Mouse (Mus musculus) spleen, postnatal 36 days (tissue): ENCODE measurements around the gene Hoga1.

ENCODE experiments used
- DNase-seq, 2 experiments: peaks; one replicate each; pipeline ENCODE4 v3.0.0; 2022; ENCODE audit warnings: low spot score in 2 of 2, mixed read lengths in 1 of 2

Gene Hoga1

DNA sequence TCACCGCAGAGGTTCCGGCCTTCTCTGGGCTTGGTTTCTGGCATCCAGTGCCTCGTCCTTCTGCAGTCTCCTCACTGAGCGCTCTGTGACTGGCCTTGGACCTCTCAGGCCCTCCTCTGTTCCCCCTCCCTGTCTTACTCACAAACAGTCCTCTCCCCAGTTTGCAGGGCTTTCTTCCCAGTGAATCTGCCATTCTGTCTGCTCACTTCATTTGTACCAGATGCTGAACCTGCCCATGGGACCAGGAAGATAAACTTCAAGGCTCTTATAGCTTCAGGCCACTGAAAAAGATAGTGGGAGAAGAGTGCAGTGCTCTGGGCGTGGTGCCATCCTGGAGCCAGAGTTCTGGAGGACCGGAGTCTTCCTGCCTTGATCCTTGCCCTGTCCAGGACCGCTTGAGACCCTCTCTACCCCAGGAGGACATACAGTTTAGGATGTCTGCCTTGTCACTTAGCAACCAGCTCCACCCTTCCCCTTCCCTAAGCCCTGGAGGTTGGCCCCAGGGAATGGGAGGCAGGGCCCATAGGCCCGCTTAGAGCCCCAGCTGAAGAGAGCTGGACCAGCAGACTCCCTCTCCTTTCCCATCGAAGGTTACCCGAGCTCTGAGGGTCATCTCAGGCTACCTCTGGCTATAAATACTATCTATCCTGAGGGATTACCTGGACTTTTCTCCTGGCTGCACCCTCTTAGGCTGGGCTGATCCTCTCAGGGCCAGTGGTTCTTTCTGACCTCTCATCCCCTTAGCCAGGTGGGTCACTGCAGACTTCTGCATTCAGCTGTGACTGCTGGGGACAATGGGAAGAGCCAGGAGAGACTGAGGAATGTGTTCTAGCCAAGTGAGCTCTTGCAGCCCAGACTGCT is 23.5 kb upstream of the Hoga1 start:
- DNase-seq: no peak

DNA sequence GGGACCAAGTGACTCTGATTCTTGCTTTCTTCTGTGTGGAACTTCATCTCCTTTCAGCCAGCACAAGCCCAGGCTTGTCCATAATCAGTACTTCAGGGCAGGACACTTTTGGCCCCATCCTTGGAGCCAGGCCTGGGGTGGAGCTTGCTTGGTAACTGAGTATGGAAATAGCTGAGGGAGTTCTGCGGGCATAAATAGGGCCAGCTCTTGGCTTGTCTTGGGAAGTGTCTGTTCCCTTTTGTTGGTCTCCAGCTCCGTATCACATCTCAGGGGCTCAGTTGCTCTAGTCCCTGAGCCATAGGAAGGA is 22.9 kb upstream of the Hoga1 start:
- no peak for DNase-seq

DNA sequence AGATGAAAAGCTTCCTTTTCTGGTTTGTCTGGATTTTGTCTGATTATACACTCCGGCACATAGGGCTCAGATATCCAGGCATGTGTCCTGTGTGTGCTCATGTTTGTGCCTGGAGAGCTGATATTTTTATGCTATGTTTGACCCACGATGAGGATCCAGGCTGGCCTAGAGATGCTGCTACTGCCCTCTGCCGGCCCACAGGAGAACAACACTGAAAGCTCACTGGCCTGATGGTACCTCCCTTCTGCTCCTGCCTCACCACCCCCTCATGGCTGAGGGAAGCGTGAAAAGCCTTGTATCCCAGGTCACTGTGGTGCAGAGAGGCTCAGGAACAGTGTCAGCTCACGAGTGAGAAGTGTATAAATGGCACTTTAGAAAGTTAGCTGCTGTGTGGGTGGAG is 19.3 kb upstream of the Hoga1 start:
- DNase-seq: peak; percentile 50 to 58

- no peak for DNase-seq
Measured at GRCm38 (mm10) chr19:42031112-42031511, 14.3 kb upstream of the Hoga1 start.

GRCm38 (mm10) chr19:42033611-42034010 is 11.8 kb upstream of the Hoga1 start:
- DNase-seq: no peak

- DNase-seq: no peak
Measured at GRCm38 (mm10) chr19:42034146-42034775, 11.1 kb upstream of the Hoga1 start.

- no peak for DNase-seq
Measured at GRCm38 (mm10) chr19:42034881-42035455, 10.4 kb upstream of the Hoga1 start.

GRCm38 (mm10) chr19:42035456-42036248 is 9.8 kb upstream of the Hoga1 start, which contains the start of gene Ankrd2:
Gene Ankrd2 (plus strand): TSS chr19:42036000.
- peak; percentile 70 to 71 for DNase-seq

- DNase-seq: no peak
Measured at GRCm38 (mm10) chr19:42036357-42036756, 9.1 kb upstream of the Hoga1 start.

DNA sequence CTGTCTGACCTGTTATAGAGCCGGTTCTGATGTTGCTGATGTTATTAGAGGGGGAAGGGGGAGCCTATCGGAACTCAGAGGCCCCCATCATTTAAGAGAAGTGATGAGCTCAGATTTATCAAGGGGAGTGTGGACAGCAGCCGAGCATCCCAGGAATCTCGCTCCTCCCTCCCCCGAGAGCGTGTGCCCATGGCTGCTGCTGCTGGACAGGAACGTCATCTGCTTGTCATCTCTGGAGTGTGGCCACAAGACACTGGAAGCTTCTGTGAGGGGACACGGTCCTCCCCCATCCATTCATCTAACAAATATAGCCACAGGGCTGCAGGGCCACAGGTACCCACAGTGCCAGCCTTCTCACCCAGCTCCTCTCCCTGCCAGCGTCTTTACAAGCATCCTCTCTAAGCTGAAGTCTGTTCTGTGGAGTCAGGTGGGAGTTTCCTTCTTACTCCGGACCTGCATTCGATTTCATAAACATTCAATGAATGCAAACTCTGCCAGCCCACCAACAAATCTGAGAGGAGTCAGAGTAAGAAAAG is 8.2 kb upstream of the Hoga1 start:
- DNase-seq: no peak

DNA sequence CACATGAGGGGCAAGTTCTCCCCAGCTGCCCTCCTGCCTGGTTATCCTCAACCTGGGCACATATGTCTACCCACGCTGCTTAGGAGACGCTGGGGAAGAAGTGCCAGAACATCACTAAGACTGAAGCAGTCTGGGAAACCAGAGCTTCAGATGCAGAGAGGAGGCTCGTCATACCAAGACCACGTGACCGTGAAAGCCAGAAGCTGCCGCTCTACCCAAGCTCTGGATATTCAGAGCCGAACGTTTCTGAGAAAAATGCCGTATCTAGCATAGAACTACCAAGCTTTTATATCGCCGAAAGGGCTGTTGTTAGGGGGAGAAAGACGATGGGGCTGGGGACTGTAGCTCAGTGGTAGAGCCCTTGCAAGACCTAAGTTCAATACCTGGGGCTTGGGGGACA is 7.1 kb upstream of the Hoga1 start:
- no peak for DNase-seq

DNA sequence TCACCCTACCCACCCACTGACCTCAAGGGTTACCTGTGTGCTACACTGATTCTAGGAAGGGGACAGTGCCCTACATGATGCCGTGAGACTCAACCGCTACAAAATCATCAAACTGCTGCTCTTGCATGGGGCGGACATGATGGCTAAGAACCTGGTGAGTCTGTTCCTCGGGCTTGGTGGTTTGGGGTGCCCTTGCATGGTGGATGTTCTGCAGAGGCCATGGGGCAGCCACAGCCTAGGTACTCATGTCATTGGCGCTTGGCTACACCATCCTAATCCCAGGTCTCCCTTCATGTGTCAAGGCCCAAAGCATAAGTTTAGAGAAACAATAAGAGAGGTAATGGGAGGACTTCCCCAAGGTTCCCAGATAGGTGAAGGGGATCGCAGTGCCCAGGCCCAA is 1.4 kb upstream of the Hoga1 start:
- no peak for DNase-seq

DNA sequence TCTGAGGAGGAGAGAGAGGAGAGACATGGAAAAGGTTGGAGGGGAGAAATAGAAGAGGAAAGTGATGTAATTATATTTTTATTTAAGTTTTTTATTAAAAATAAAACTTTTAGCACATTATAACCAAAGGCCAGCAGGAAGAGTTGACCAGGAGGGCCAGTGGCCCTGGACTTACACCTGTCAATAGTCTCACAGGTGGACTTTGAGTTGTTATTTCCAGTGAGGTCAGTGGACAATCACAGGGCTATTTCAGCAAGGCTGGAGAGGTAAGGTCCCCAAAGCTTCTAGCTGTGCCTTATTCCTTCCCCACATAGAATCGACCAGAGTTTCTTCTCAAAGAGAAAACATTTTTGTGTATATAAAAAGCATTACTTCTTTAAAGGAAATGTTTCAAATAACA is 4.8 kb downstream of the Hoga1 start:
- DNase-seq: no peak

DNA sequence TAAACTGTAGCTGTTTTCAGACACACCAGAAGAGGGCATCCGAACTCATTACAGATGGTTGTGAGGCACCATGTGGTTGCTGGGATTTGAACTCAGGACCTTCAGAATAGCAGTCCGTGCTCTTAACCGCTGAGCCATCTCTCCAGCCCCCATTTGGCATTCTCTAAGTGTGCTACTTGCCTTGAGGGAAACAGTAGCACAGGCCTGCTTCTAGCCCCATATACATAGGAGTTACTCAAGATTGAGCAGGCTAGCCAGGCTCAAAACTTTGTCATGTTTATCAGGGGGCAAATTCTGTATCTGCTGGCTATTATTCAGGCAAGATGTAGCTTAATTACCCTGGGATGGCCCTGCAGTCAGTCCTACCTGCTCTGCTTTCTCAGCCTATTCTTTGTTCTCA is 5.9 kb downstream of the Hoga1 start:
- DNase-seq: no peak

GRCm38 (mm10) chr19:42051948-42052347 is 6.5 kb downstream of the Hoga1 start, which contains the start of gene 4933411K16Rik:
Gene 4933411K16Rik (plus strand): TSS chr19:42052248.
- no peak for DNase-seq

DNA sequence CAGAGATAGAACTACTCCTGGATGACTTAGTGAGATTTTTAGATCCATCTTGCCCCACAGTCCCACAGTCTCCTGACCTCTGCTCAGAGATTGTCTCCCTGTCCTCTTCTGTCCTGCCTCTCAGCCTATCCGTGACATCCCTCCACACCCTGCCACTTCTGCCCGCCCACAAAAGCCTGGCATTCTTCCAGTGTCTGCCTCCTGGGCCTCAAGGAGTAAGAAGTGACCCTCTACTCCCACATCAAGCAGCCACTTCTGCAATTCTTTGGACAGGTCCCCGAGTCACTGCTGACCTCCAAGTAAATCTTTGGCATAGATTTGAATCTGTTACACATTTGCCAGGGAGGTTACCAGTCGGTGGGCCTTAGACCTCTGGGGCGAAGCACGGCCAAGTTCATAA is 8.8 kb downstream of the Hoga1 start:
- no peak for DNase-seq

DNA sequence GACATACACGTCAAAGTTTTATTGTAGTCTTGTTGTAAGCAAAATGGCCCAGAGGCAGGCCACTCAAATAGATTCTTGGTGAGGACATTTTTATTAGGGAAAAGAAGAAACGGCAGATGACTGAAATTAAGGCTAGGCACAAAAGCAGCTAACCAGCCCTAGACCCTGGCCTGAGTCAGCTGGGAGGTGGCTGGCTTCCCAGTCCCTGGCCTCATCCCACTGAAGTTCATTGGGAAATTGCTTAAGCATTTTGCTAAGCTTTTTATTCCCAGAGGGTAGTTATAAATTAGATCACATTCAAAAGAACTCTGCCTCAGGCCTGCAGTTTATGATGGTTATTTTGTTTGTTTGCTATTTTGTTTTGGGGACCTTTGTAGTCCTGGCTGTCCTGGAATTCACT is 10.5 kb downstream of the Hoga1 start:
- DNase-seq: no peak

DNA sequence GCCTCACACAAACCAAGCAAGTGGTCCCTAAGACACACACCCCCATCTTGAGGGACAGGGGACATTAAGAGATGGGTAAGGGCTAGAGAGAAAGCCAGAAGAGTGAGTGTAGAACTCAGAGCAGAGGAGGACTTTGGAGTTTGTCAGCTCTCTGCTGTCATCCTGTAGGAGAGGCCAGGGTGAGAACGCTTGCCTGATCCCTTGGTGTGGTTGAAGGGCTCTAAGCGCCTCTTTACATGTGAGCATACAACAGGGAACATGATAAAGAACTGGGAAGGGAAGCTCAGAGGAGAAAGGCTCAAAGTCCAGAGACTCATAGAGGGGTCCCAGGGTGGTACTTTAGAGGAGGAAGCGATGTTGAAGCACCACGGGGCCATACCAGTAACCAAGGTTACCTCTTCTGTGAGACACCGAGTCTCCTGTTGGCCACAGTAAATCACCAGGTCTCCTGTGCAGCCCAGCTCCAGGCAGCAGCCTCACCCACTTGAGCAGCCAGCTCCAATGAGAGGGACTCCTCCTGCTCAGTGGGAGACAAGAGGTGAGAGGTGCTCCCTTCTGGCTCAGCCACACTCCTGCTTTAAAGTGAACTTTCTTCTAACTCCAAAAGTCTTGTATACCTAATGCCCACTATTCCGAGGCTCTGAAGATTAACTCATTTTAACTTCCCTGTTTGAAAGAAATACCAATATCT is 11.5 kb downstream of the Hoga1 start:
- no peak for DNase-seq

DNA sequence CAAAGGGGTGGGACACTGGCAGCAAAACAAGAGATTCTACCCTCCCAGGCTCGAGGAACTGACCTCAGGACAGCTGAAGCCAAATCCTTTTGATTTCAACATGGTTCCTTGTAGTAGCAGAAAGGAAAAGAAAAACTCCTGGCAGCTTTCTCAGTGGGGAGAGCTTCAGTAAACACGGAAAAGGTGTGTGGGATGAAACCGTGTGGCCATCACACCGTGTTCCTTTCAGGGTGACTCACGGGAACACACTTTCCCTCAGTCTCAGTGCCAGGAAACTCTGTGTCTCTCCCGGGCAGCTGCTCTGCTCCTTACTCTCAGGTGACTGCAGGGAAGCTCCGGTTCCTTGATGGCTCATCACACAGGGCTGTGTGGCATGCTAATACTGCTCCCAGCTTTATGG is 13.0 kb downstream of the Hoga1 start:
- DNase-seq: no peak

GRCm38 (mm10) chr19:42061443-42061842 is 16.0 kb downstream of the Hoga1 start:
- no peak for DNase-seq
